Mouse (Mus musculus): ENCODE results near the gene Clvs2. TPM values are rescaled to one million over a fixed set of nuclear protein-coding genes. Genes with fewer than 3 reads are reported as not detected.
A peak's percentile ranks its signal among the peaks of the same experiment; 100 is the strongest.

The Clvs2 gene
- total and polyA plus RNA-seq, 2 experiments from 2014 or later, result 21.5 to 23.6 TPM

DNA sequence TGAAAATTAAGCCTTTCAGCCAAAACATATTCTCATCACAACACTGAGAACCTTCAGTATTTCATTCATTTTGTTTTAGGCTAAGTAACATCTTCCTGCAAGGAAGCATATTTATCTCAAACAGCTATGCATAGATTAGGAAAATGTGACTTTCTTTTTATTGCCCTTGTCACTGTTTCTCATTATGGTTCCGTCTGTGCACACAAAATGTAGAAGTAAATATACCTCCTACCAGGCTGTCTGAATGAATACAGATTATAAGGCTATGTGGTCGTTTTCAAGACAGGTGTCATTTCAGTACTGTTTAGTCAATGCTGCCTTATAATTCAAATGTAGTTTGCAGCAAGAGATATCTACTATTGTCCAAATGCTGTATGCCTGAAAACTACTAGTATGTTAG, 35.8 kb downstream of the Clvs2 start:
- no peaks in the 10 kb centered on the region for H3K4me1 ChIP-seq (ENCODE audit: insufficient read depth)
- peak; percentile 69 for ATAC-seq
- H3K27ac ChIP-seq (ENCODE audit: low read depth, low read length), result no peak overlapping the region
- no peaks in the 10 kb centered on the region for H3K27me3 ChIP-seq (ENCODE audit: insufficient read depth, low read length)
- H3K36me3 ChIP-seq (ENCODE audit: insufficient read depth), result no peaks in the 10 kb centered on the region
- peak; percentile 4 for DNase-seq
- no peak overlapping the region for H3K4me2 ChIP-seq (ENCODE audit: low read depth)
- WGBS, result 46% methylated on average over 2 of the region's 2 CpGs
- TF ChIP-seq CTCF (IDR thresholded peaks at IDR 0.05; ENCODE audit: low read depth), result no peak
- H3K9ac ChIP-seq, result no peak overlapping the region
- no peaks in the 10 kb centered on the region for H3K9me3 ChIP-seq (ENCODE audit: low read length)
- no peak overlapping the region for H3K4me3 ChIP-seq (ENCODE audit: low read depth, low read length)

DNA sequence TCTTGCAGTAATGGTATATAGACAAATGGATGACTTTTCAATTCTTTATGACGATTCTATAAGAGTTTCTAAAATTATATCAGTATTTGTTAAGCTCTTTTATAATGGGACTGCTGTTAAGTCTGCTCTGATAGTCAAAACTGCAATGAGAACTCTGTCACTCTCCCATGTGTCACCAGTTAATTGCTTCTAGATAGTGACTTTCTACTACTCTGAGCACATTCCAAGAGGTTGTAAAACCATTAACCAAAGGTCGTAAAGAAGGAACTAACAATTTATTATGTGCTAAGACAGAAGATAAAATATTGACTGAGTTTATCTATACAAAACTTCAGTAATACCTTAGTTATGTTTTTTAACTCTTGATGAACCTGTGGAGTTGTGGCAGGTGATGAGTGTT, 37.5 kb downstream of the Clvs2 start:
- ATAC-seq (no peak), DNase-seq (no peak)
- H3K36me3 ChIP-seq (ENCODE audit: insufficient read depth), result no peaks in the 10 kb centered on the region
- no peaks in the 10 kb centered on the region for H3K9me3 ChIP-seq (ENCODE audit: low read length)
- H3K9ac ChIP-seq, result no peak overlapping the region
- no peak overlapping the region for H3K4me2 ChIP-seq (ENCODE audit: low read depth)
- no peaks in the 10 kb centered on the region for H3K4me1 ChIP-seq (ENCODE audit: insufficient read depth)
- TF ChIP-seq CTCF (IDR thresholded peaks at IDR 0.05; ENCODE audit: low read depth), result no peak
- no peaks in the 10 kb centered on the region for H3K27me3 ChIP-seq (ENCODE audit: insufficient read depth, low read length)
- WGBS, result 78% methylated on average over 2 of the region's 2 CpGs
- H3K27ac ChIP-seq (ENCODE audit: low read depth, low read length), result no peak overlapping the region
- no peak overlapping the region for H3K4me3 ChIP-seq (ENCODE audit: low read depth, low read length)

DNA sequence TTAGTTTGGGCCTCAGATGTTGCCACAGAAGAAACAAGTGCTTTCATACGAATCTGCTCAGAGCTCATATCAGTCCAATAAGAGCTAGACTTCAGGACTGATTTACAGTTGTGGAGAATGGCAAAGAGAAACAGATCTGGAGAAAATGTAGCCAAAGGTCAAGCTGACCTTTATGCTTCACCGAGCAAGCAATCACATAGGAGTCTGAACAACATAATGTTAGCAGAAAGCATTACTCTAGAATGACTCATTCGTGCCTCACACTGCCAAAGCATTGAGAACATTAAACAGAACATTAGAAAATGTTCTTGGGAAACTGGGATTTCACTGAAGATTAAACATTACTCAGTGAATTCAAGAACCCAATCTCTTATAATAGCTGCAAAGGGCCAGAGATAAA, 66.5 kb downstream of the Clvs2 start:
- Histone ChIP-seq H3K36me3 (ENCODE audit: insufficient read depth) (no peaks in the 10 kb centered on the region), H3K9ac (no peak overlapping the region), H3K27me3 (ENCODE audit: insufficient read depth, low read length) (no peaks in the 10 kb centered on the region), H3K4me3 (ENCODE audit: low read depth, low read length) (no peak overlapping the region), H3K4me2 (ENCODE audit: low read depth) (no peak overlapping the region), H3K27ac (ENCODE audit: low read depth, low read length) (no peak overlapping the region), H3K9me3 (ENCODE audit: low read length) (no peaks in the 10 kb centered on the region), H3K4me1 (ENCODE audit: insufficient read depth) (no peaks in the 10 kb centered on the region)
- no peak for ATAC-seq
- 65% methylated on average over 3 of the region's 3 CpGs for WGBS
- no peak for TF ChIP-seq CTCF (IDR thresholded peaks at IDR 0.05; ENCODE audit: low read depth)
- DNase-seq, result no peak

DNA sequence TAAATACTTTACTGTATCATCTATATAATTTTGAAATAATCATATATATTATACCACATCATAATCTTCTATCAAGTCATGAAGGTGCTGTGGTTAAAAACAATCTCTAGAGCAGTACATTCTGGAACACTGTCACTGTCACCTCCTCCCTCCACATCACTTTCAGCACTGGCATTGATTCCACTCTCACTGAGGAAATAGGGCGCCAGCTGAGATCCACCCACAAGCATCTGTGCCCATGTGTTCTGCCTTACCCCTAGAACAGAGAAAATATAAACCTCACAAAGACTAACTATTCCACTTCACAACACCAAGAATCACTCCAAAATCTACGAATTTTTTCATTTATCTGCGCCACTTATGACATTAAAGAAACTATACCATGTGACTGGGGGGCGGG, 84.2 kb downstream of the Clvs2 start:
- Histone ChIP-seq H3K27ac (ENCODE audit: low read depth, low read length) (no peak overlapping the region), H3K36me3 (ENCODE audit: insufficient read depth) (no peaks in the 10 kb centered on the region), H3K4me2 (ENCODE audit: low read depth) (no peak overlapping the region), H3K4me1 (ENCODE audit: insufficient read depth) (no peaks in the 10 kb centered on the region), H3K9ac (no peak overlapping the region), H3K9me3 (ENCODE audit: low read length) (no peaks in the 10 kb centered on the region), H3K4me3 (ENCODE audit: low read depth, low read length) (no peak overlapping the region), H3K27me3 (ENCODE audit: insufficient read depth, low read length) (no peaks in the 10 kb centered on the region)
- no peak for TF ChIP-seq CTCF (IDR thresholded peaks at IDR 0.05; ENCODE audit: low read depth)
- no peak for DNase-seq
- no peak for ATAC-seq
- 86% methylated on average over 4 of the region's 4 CpGs for WGBS

Other genes starting within 250 kb of the Clvs2 start
- gene Sult3a2, start 161.9 kb upstream of the Clvs2 start, total RNA-seq (2014; rRNA removed), result not detected in 2 replicates
- not detected in 2 replicates for gene Sult3a2, start 161.9 kb upstream of the Clvs2 start, polyA plus RNA-seq (2015; fragmentation: Nextera tagmentation; extraction: Ambion mirVana)
- not detected in 2 replicates for gene Sult3a1, start 233.0 kb upstream of the Clvs2 start, total RNA-seq (2014; rRNA removed)
- gene Sult3a1, start 233.0 kb upstream of the Clvs2 start, polyA plus RNA-seq (2015; fragmentation: Nextera tagmentation; extraction: Ambion mirVana), result not detected in 2 replicates